Mouse (Mus musculus) lung, embryonic 14.5 days (tissue): ENCODE results near the gene Hipk2. TPM values are rescaled to one million over a fixed set of nuclear protein-coding genes. Genes with fewer than 3 reads are reported as not detected.

ENCODE experiments used
- ATAC-seq: fragments of 200-750 bp; cut with Nextera tagmentation; 2 replicates; pipeline ENCODE4 v1.8.0; 2017; ENCODE audit warnings: mild to moderate bottlenecking, moderate TSS enrichment, moderate library complexity; ENCODE audit not compliant: insufficient read depth
- DNase-seq: peaks from one replicate; pipeline ENCODE4 v3.0.0-alpha.2; 2015
- H3K27ac ChIP-seq: fragments of 300-500 bp; sonication (generic); 2 replicates; pipeline ENCODE4 v1.5.1; 2014; ENCODE audit warnings: low read depth, mild to moderate bottlenecking, moderate library complexity
- H3K27me3 ChIP-seq: fragments of 300-500 bp; sonication (generic); 2 replicates; pipeline ENCODE4 v1.6.1; 2014; ENCODE audit warnings: low read length, control low read depth; ENCODE audit not compliant: insufficient read depth
- H3K36me3 ChIP-seq: fragments of 300-500 bp; sonication (generic); 2 replicates; pipeline ENCODE4 v1.6.1; 2014; ENCODE audit warnings: control low read depth; ENCODE audit not compliant: insufficient read depth
- H3K4me1 ChIP-seq: fragments of 300-500 bp; sonication (generic); 2 replicates; pipeline ENCODE4 v1.6.1; 2014; ENCODE audit warnings: antibody characterized with exemption, control low read depth; ENCODE audit not compliant: insufficient read depth
- H3K4me2 ChIP-seq: fragments of 300-500 bp; sonication (generic); 2 replicates; pipeline ENCODE4 v1.6.1; 2014; ENCODE audit warnings: mild to moderate bottlenecking
- H3K4me3 ChIP-seq: fragments of 300-500 bp; sonication (generic); 2 replicates; pipeline ENCODE4 v1.5.1; 2014; ENCODE audit warnings: low read depth, low read length
- H3K9ac ChIP-seq: fragments of 300-500 bp; sonication (generic); 2 replicates; pipeline ENCODE4 v1.6.1; 2014
- H3K9me3 ChIP-seq: fragments of 300-500 bp; sonication (generic); 2 replicates; pipeline ENCODE4 v1.6.1; 2016; ENCODE audit warnings: low read depth, low read length, control low read depth
- CTCF ChIP-seq: IDR thresholded peaks from 2 replicates; pipeline ENCODE4 v1.5.1; 2016; ENCODE audit warnings: antibody characterized with exemption, low read depth
- WGBS: fragments of 180-500 bp; shearing (Covaris S2); extraction: QIAGEN DNeasy Blood & Tissue Kit; methylation state at CpG from one replicate; pipeline ENCODE4 v1.1.7; 2014; 5-methylcytosine and 5-hydroxymethylcytosine counted together
- polyA plus RNA-seq: library from polyadenylated mRNA; unstranded; fragments of >200 nt; fragmentation: Nextera tagmentation; extraction: Ambion mirVana; gene quantifications from 2 replicates; pipeline ENCODE4 v1.2.1, GENCODE M21; 2014

The Hipk2 gene
- polyA plus RNA-seq, 1 experiment from 2014 or later = 20.8 TPM

DNA sequence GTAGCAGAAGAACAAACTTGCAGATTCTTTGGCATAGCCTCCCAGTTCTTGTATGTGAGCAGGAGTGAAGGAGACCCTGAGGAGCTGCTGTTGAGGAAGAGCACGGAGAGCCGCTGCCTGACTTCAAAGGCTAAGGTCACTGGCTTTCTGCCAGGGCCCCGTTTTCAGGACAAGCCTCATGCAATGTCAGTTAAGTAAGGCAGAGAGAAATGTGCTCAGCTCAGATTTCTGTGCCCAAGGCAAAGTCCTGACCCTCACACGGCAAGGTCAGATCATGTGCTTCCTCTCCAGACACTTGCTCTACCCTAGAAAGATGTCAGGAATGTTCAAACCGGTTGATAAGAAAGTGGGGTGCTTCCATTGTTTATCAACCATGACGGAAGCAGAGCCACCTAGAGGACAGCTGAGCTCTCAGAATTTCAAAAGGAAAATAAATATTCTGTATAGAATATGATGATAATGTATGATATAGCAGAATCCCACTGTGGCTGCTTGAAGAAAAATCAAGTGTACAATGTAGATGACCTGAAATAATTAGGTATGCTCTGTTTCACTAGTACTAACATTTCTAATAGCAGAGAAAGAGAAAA lies 173.1 kb downstream of the Hipk2 start:
- DNase-seq = peak; percentile 58
- Histone ChIP-seq H3K4me3 (no peak overlapping the region), H3K36me3 (peaks cover 66% of the 10 kb centered on the region), H3K4me1 (no peaks in the 10 kb centered on the region), H3K27me3 (no peaks in the 10 kb centered on the region), H3K4me2 (no peak overlapping the region), H3K9me3 (no peaks in the 10 kb centered on the region), H3K27ac (no peak overlapping the region), H3K9ac (no peak overlapping the region)
- 0 out of 2 replicates have a peak, but pooled peaks have one; percentile 10 for TF ChIP-seq CTCF
- ATAC-seq = no peak
- WGBS = 8% methylated on average over 6 of the region's 6 CpGs

DNA sequence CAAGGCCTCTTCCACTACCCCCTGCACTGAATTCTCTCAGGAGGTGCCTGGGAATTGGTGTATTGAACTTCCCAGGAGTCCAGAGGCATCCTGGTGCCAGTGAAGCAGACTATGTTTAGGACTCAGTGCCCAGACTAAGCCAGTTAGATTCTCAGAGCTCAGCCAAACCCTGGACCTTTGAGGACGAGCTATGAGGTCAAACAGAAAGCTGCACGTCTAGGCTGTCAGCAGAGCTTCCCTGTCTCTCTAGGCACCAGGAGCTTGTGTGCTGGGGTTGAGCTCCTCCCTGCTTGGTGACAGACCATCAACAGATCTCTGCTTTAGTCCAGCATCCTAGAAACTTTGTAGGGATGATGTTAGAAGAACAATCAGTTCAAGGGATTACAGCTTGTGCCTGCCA lies 174.5 kb downstream of the Hipk2 start:
- ATAC-seq (no peak), DNase-seq (no peak)
- Histone ChIP-seq H3K9ac (no peak overlapping the region), H3K9me3 (no peaks in the 10 kb centered on the region), H3K4me2 (no peak overlapping the region), H3K4me3 (no peak overlapping the region), H3K27me3 (no peaks in the 10 kb centered on the region), H3K27ac (no peak overlapping the region), H3K4me1 (no peaks in the 10 kb centered on the region), H3K36me3 (peaks cover 68% of the 10 kb centered on the region)
- TF ChIP-seq CTCF = no peak
- WGBS = 54% methylated on average over 2 of the region's 2 CpGs

DNA sequence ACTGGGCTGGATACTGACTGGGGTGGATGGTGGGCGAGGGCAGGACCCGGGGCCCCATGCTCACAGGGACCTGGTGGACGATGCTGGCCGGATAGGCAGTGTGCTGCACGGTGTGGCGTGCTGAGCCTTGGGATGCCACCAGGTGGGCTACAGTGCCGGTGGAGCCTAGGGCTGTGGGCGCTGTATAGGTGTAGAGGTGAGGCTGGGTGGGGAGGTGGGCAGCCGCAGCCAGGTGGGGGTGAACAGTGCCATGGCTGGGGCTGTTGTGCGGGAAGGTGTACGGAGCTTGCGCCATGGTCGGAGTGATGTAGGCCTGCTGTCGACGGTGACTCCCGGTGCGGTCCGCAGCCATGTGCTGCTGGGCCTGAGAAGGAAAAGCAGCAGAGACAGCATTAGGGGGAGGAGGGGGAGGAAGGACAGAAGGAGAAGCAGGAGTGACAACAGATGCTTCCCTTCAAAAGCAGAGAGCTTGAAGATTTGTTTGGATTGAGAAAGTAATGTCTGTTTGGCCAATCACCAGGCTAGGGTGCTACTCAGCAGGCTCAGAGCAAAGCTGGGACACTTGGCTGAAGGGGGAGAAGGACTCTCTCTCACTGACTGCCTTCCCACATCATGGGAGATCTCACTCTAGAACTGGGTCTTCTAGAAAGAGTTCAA lies 177.6 kb downstream of the Hipk2 start:
- Histone ChIP-seq H3K27me3 (no peaks in the 10 kb centered on the region), H3K4me3 (no peak overlapping the region), H3K36me3 (peaks cover 68% of the 10 kb centered on the region), H3K4me2 (no peak overlapping the region), H3K27ac (no peak overlapping the region; the same call in 1 of the 2 replicates), H3K9me3 (no peaks in the 10 kb centered on the region), H3K4me1 (no peaks in the 10 kb centered on the region), H3K9ac (no peak overlapping the region)
- TF ChIP-seq CTCF = no peak
- peak; percentile 82 for DNase-seq
- peak; percentile 88 for ATAC-seq
- 65% methylated on average over 18 of the region's 18 CpGs for WGBS

DNA sequence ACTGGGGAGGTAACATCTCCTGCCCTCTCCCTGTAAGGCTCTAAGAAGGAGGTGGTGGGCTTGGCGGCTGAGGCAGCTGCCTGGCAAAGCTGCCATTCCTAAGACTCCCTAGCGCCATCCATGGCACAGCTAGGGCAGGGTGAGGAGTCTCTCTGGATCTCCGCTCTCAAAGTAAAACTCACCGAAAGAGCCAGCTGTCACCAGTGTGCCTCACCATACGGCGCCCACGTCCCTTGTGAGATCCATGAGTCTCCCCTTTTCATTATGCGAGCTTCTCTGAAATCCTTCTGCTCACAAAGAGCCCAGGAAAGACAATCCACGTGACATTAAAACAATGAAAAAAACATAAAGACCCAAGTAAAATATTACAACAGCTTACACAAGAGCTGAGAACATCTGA lies 179.4 kb downstream of the Hipk2 start:
- no peak overlapping the region for H3K4me3 ChIP-seq
- 88% methylated on average over 9 of the region's 9 CpGs for WGBS
- no peaks in the 10 kb centered on the region for H3K9me3 ChIP-seq
- no peaks in the 10 kb centered on the region for H3K27me3 ChIP-seq
- TF ChIP-seq CTCF = no peak
- DNase-seq (no peak), ATAC-seq (no peak)
- H3K27ac ChIP-seq = no peak overlapping the region
- H3K4me2 ChIP-seq = no peak overlapping the region
- peaks cover 54% of the 10 kb centered on the region for H3K36me3 ChIP-seq
- no peaks in the 10 kb centered on the region for H3K4me1 ChIP-seq
- H3K9ac ChIP-seq = no peak overlapping the region

DNA sequence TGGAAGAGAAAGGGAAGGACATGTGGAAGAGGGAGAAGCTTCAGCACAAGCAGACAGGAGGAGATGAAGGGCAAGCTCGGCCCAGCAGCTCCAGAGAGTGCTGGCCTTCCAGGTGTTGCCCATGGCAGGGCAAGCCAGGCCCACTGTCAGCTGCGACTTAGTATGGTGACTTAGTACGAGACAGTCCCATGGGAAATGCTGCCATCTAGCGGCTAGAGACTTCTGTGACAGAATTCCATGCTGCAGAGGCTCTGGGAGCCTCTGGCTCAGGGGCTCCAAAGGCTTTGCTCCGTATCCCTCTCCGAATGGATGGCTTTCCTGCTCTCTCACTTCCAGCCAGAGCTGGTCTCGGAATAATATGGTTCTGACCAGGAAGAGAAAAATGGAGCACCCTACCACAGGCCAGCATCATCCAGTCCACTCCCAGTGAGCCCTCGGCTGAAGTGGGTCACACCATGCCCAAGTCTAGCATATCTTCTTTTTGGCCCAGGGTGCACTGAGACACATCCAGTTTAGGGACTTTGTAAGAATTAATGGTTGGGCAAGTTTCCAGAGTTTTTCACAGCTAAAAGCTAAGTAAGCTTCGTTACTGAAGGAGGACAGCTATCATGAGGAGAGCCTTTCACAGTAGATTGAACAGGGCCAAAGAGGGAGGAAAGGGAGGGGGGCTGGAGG lies 180.4 kb downstream of the Hipk2 start:
- Histone ChIP-seq H3K4me2 (no peak overlapping the region), H3K4me1 (no peaks in the 10 kb centered on the region), H3K4me3 (no peak overlapping the region), H3K36me3 (peaks cover 50% of the 10 kb centered on the region), H3K9ac (no peak overlapping the region), H3K27ac (no peak overlapping the region), H3K27me3 (no peaks in the 10 kb centered on the region), H3K9me3 (no peaks in the 10 kb centered on the region)
- ATAC-seq = peak; percentile 57; the same call in 1 of the 2 replicates
- peak; percentile 89 for TF ChIP-seq CTCF
- DNase-seq = peak; percentile 98
- 29% methylated on average over 9 of the region's 9 CpGs for WGBS

DNA sequence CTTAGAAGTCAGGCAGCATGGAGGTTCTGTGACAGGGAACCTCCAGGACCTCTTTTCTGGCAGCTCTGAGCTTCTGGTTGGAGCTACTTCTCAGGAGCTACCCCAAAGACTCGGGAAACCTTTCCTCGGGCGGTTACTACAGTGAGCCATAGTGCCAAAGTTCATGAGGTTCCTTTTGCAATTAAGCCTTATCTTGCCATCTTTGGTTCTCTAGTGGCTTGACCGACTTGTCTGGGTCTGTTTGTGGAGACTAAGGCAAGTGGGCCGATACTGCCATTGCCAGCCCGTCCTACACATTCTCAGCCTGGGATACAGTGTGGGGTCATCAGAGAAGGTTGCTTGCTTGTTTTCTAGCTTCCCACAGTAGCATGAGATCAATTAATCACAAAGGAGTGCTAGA lies 183.4 kb downstream of the Hipk2 start:
- no peak overlapping the region for H3K4me3 ChIP-seq
- H3K9ac ChIP-seq = no peak overlapping the region
- no peak overlapping the region for H3K4me2 ChIP-seq
- no peaks in the 10 kb centered on the region for H3K9me3 ChIP-seq
- ATAC-seq (no peak), DNase-seq (no peak)
- no peak for TF ChIP-seq CTCF
- no peaks in the 10 kb centered on the region for H3K27me3 ChIP-seq
- no peaks in the 10 kb centered on the region for H3K4me1 ChIP-seq
- WGBS = 76% methylated on average over 6 of the region's 6 CpGs
- H3K27ac ChIP-seq = no peak overlapping the region
- H3K36me3 ChIP-seq = peaks cover 27% of the 10 kb centered on the region

DNA sequence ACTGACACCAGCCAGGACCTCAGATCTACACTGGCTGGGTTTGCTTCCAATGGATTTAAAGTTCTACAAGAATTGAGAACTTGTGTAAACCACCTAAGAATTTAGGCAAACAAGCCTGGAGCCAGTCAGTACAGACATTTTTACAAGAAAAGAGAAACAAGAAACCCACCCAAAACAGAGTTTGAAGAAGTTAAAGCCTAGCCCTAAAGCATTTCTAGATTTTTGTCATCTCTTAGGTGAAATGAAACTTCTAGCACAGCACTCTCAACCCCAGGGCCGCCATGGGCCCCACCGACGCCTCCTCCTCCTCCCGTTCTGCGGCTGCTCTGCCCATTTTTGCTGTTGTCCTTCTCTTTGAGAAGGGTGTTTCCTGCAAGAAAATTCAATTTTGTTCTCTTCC lies 184.9 kb downstream of the Hipk2 start:
- Histone ChIP-seq H3K27me3 (no peaks in the 10 kb centered on the region), H3K9me3 (no peaks in the 10 kb centered on the region), H3K4me2 (no peak overlapping the region), H3K27ac (no peak overlapping the region), H3K4me3 (no peak overlapping the region), H3K9ac (no peak overlapping the region), H3K36me3 (peaks cover 13% of the 10 kb centered on the region), H3K4me1 (no peaks in the 10 kb centered on the region)
- DNase-seq = no peak
- no peak for ATAC-seq
- TF ChIP-seq CTCF = no peak
- 87% methylated on average over 5 of the region's 5 CpGs for WGBS
